Mouse (Mus musculus): Measurements from ENCODE around the gene Pcyt1a.

Pcyt1a gene

GRCm38 (mm10) chr16:32511338-32511734 lies 80.6 kb downstream of the Pcyt1a start:
- DNase-seq, result no peak

GRCm38 (mm10) chr16:32511827-32512490 lies 81.2 kb downstream of the Pcyt1a start:
- DNase-seq, result peak; percentile 62

- DNase-seq, result no peak
These were observed 82.2 kb downstream of the Pcyt1a start for GRCm38 (mm10) chr16:32512921-32513320.

- no peak for DNase-seq
These were observed 82.7 kb downstream of the Pcyt1a start for GRCm38 (mm10) chr16:32513401-32513800.

- peak; percentile 80 for DNase-seq
These were observed 83.2 kb downstream of the Pcyt1a start for GRCm38 (mm10) chr16:32513948-32514347.

GRCm38 (mm10) chr16:32516006-32516962 lies 85.6 kb downstream of the Pcyt1a start:
- peak; percentile 84 for DNase-seq

GRCm38 (mm10) chr16:32517785-32518481 lies 87.2 kb downstream of the Pcyt1a start:
- peak; percentile 84 for DNase-seq

GRCm38 (mm10) chr16:32519656-32520371 lies 89.1 kb downstream of the Pcyt1a start:
- no peak for DNase-seq

GRCm38 (mm10) chr16:32520372-32520748 lies 89.6 kb downstream of the Pcyt1a start:
- DNase-seq, result peak; percentile 86

- peak; percentile 94 for DNase-seq
These were observed 92.0 kb downstream of the Pcyt1a start for GRCm38 (mm10) chr16:32522578-32523194.

- peak; percentile 97 for DNase-seq
These were observed 92.9 kb downstream of the Pcyt1a start for GRCm38 (mm10) chr16:32523462-32524243.

GRCm38 (mm10) chr16:32524244-32524615 lies 93.5 kb downstream of the Pcyt1a start:
- peak; percentile 90 for DNase-seq
